Mouse (Mus musculus) hindbrain, embryonic 14.5 days (tissue): ENCODE measurements around the gene Olfr1499. TPM values are rescaled to one million over a fixed set of nuclear protein-coding genes. Genes with fewer than 3 reads are reported as not detected.

Experiments used
- ATAC-seq: fragments of 200-750 bp; cut with Nextera tagmentation; 2 replicates; pipeline ENCODE4 v1.8.0; 2017; ENCODE audit warnings: moderate number of reproducible peaks, mild to moderate bottlenecking, moderate TSS enrichment, moderate library complexity; ENCODE audit not compliant: low FRiP score
- DNase-seq: peaks from one replicate; pipeline ENCODE4 v3.0.0-alpha.2; 2015; ENCODE audit warnings: low spot score
- H3K27ac ChIP-seq: fragments of 300-500 bp; sonication (generic); 2 replicates; pipeline ENCODE4 v1.5.1; 2014; ENCODE audit warnings: mild to moderate bottlenecking, moderate library complexity
- H3K27me3 ChIP-seq: fragments of 300-500 bp; sonication (generic); 2 replicates; pipeline ENCODE4 v1.6.1; 2014; ENCODE audit warnings: mild to moderate bottlenecking, low read length, mixed read lengths; ENCODE audit not compliant: control insufficient read depth, insufficient read depth
- H3K36me3 ChIP-seq: fragments of 300-500 bp; sonication (generic); replicated peaks from 2 replicates; pipeline ENCODE4 v1.6.1; 2014; ENCODE audit not compliant: control insufficient read depth, insufficient read depth
- H3K4me1 ChIP-seq: fragments of 300-500 bp; sonication (generic); replicated peaks from 2 replicates; pipeline ENCODE4 v1.6.1; 2014; ENCODE audit warnings: antibody characterized with exemption, low read length, mixed read lengths; ENCODE audit not compliant: control insufficient read depth, insufficient read depth
- H3K4me2 ChIP-seq: fragments of 300-500 bp; sonication (generic); replicated peaks from 2 replicates; pipeline ENCODE4 v1.6.1; 2014; ENCODE audit warnings: mild to moderate bottlenecking, moderate library complexity
- H3K4me3 ChIP-seq: fragments of 300-500 bp; sonication (generic); replicated peaks from 2 replicates; pipeline ENCODE4 v1.5.1; 2014; ENCODE audit warnings: mild to moderate bottlenecking, low read length
- H3K9ac ChIP-seq: fragments of 300-500 bp; sonication (generic); 2 replicates; pipeline ENCODE4 v1.6.1; 2014
- H3K9me3 ChIP-seq: fragments of 300-500 bp; sonication (generic); 2 replicates; pipeline ENCODE4 v1.6.1; 2016; ENCODE audit warnings: low read length; ENCODE audit not compliant: control insufficient read depth
- WGBS: fragments of 180-500 bp; shearing (Covaris S2); extraction: QIAGEN DNeasy Blood & Tissue Kit; methylation state at CpG from one replicate; pipeline ENCODE4 v1.1.7; 2014; 5-methylcytosine and 5-hydroxymethylcytosine counted together
- polyA plus RNA-seq: library from polyadenylated mRNA; unstranded; fragments of >200 nt; fragmentation: Nextera tagmentation; extraction: Ambion mirVana; gene quantifications from 2 replicates; pipeline ENCODE4 v1.2.1, GENCODE M21; 2014

Gene Olfr1499
- polyA plus RNA-seq, 1 experiment from 2014 or later: not detected

DNA sequence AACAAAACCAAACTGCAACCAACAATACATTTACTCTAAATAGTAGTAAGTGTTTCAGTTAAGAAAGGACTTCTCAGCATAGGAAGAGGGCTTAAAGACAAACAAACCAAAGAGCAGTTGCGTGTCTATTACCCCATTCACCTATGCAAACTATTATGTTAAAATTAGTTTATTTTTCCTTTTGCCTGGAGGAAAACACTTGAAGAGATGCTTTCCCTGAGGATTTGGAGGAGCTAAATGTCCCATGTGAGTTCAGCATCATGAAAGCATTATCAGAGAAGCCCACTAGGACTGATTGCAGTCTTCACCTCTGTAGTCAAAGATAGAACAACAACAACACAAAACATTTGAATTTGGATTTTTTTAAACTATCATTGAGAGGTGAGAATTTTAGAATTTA, 41.7 kb downstream of the Olfr1499 start, which contains the start of gene Olfr1496:
Gene Olfr1496 (plus strand): TSS at position 301 of the 400 bp plus-strand sequence.
- no peak for DNase-seq
- ATAC-seq: no peak
- 94% methylated on average over 1 of the region's 1 CpGs for WGBS
- no peaks in the 10 kb centered on the region for H3K4me1 ChIP-seq
- H3K4me3 ChIP-seq: no peak within 1 kb of the TSS
- H3K27ac ChIP-seq: no peak within 1 kb of the TSS
- H3K9ac ChIP-seq: no peak within 1 kb of the TSS
- no peak within 1 kb of the TSS for H3K4me2 ChIP-seq
- no peaks in the 10 kb centered on the region for H3K27me3 ChIP-seq
- H3K36me3 ChIP-seq: no peaks in the 10 kb centered on the region
- no peaks in the 10 kb centered on the region for H3K9me3 ChIP-seq

DNA sequence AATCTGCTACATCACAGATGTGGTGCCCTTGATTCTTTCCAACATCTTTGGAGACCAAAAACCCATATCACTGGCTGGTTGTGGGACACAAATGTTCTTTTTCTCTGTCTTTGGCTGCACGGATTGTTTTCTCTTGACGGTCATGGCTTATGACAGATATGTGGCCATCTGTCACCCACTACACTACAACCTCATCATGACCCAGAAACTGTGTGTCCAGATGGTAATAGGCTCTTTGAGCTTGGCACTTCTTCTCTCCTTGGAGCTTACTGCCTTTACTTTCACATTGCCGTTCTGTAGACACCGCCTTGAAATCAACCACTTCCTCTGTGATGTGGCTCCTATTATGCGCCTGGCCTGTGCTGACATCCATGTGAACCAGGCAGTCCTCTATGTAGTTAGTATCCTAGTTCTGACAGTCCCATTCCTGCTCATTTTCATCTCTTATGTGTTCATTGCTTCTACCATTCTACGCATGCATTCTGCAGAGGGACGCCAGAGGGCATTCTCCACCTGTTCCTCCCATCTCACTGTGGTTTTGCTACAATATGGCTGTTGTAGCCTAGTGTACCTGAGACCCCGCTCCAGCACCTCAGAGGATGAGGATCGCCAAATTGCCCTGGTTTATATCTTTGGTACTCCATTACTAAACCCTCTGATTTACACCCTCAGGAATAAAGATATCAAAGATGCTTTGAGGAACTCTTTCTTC, 50.5 kb downstream of the Olfr1499 start:
- DNase-seq (no peak), ATAC-seq (no peak)
- no peaks in the 10 kb centered on the region for H3K9me3 ChIP-seq
- no peaks in the 10 kb centered on the region for H3K36me3 ChIP-seq
- no peak overlapping the region for H3K9ac ChIP-seq
- no peak overlapping the region for H3K27ac ChIP-seq
- no peak overlapping the region for H3K4me3 ChIP-seq
- H3K27me3 ChIP-seq: no peaks in the 10 kb centered on the region
- no peak overlapping the region for H3K4me2 ChIP-seq
- WGBS: 89% methylated on average over 9 of the region's 9 CpGs
- H3K4me1 ChIP-seq: no peaks in the 10 kb centered on the region

DNA sequence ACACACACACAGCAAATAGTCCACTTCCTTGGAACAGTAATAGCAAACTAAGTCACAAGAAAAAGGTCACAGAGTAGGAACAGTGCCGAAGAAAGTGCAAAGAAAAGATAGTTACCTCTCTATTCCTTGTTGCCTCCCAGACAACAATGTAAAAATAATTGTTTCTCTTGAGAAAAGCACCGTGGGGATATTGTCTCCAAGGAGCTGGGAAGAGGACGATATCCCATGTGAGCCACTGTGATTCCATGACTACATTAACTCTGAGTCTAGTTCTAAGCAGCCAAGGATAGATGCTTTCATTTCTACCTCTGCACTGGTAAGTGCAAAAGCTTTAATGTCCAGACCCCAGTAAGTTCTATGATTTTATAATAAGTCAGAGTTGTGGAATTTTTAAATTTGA, 54.9 kb downstream of the Olfr1499 start, which contains the start of gene Olfr1495:
Gene Olfr1495 (plus strand): TSS at position 301 of the 400 bp plus-strand sequence.
- Histone ChIP-seq H3K36me3 (no peaks in the 10 kb centered on the region), H3K4me1 (no peaks in the 10 kb centered on the region), H3K27me3 (no peaks in the 10 kb centered on the region), H3K9ac (no peak within 1 kb of the TSS), H3K9me3 (no peaks in the 10 kb centered on the region), H3K27ac (no peak within 1 kb of the TSS), H3K4me3 (no peak within 1 kb of the TSS), H3K4me2 (no peak within 1 kb of the TSS)
- WGBS: 86% methylated on average over 3 of the region's 3 CpGs
- DNase-seq: no peak
- no peak for ATAC-seq

Other genes with a start within 250 kb of the Olfr1499 start
- not detected in 2 replicates for gene Olfr1484, start 235.9 kb downstream of the Olfr1499 start, polyA plus RNA-seq
- gene Olfr1487, start 202.1 kb downstream of the Olfr1499 start, polyA plus RNA-seq: not detected in 2 replicates
- gene Olfr1489, start 187.8 kb downstream of the Olfr1499 start, polyA plus RNA-seq: not detected in 2 replicates
- gene Olfr1490, start 168.4 kb downstream of the Olfr1499 start, polyA plus RNA-seq: not detected in 2 replicates
- not detected in 2 replicates for gene Olfr1491, start 122.2 kb downstream of the Olfr1499 start, polyA plus RNA-seq
- not detected in 2 replicates for gene Olfr1493-ps1, start 96.2 kb downstream of the Olfr1499 start, polyA plus RNA-seq
- not detected in 2 replicates for gene Olfr1494, start 79.7 kb downstream of the Olfr1499 start, polyA plus RNA-seq
- gene Olfr1495, start 54.8 kb downstream of the Olfr1499 start, polyA plus RNA-seq: not detected in 2 replicates
- gene Olfr1496, start 41.6 kb downstream of the Olfr1499 start, polyA plus RNA-seq: not detected in 2 replicates
- gene Olfr1497, start 21.2 kb downstream of the Olfr1499 start, polyA plus RNA-seq: not detected in 2 replicates
- gene Olfr1500, start 11.0 kb upstream of the Olfr1499 start, polyA plus RNA-seq: not detected in 2 replicates
- not detected in 2 replicates for gene Olfr1501, start 31.2 kb upstream of the Olfr1499 start, polyA plus RNA-seq
- gene Olfr1502, start 42.3 kb upstream of the Olfr1499 start, polyA plus RNA-seq: not detected in 2 replicates
- gene Olfr1504, start 78.5 kb upstream of the Olfr1499 start, polyA plus RNA-seq: not detected in 2 replicates
- not detected in 2 replicates for gene Olfr1505, start 94.1 kb upstream of the Olfr1499 start, polyA plus RNA-seq